ENCODE assay signal across 21 mouse cellular contexts in the genomic region with DNA sequence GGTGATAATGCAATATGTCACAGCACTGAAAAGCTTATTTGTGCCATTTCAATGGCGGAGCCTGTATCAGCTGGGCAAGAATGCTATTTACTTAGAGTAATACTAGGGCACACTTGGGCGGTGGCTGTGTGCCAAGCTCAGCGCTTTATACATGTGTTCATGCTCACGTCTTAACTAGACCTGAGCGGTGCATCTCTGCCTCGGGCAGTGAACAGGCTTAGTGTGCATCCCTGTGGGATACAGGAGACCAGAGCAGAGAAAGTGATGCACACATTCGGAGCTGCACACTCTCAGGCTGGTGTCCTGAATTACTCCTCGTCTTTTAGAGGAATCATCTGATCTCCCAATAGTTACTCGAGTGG. TPM values are rescaled to one million over a fixed set of nuclear protein-coding genes. Genes with fewer than 3 reads are reported as not detected.
DNase-seq lines count a peak whose midpoint lies in the region; ATAC-seq and TF ChIP-seq lines count a peak whose summit lies in the region.
"Had no signal": no experiment of that assay in that cellular context is flagged by ENCODE, and none has a peak within 500 bp of the region (broad histone marks: within the 10 kb centered on the region; RNA-seq: fewer than 3 reads in every experiment).

No protein-coding gene starts in this region.

- no peak for TF ChIP-seq CTCF in brain, embryonic 14.5 days (IDR thresholded peaks at IDR 0.05; ENCODE audit: borderline replicate concordance, extremely low read depth, insufficient read depth, insufficient read length)
- TF ChIP-seq CTCF in hindbrain, postnatal 0 days (IDR thresholded peaks at IDR 0.05; ENCODE audit: low read depth): no peak

- H3K4me1 ChIP-seq in midbrain, embryonic 14.5 days (ENCODE audit: control insufficient read depth, insufficient read depth, low read length): peaks cover 10% of the 10 kb centered on the region; the same call in 1 of the 2 replicates
- 0 out of 2 replicates have a peak, but pooled peaks cover 2% of the 10 kb centered on the region for H3K4me1 ChIP-seq in midbrain, embryonic 11.5 days (ENCODE audit: control insufficient read depth, insufficient read depth, low read length)
- no peaks in the 10 kb centered on the region for H3K4me1 ChIP-seq in hindbrain, postnatal 0 days (ENCODE audit: insufficient read depth, low read length)

- H3K36me3 ChIP-seq in midbrain, embryonic 14.5 days (ENCODE audit: control insufficient read depth, insufficient read depth, low read length): no peaks in the 10 kb centered on the region
- H3K36me3 ChIP-seq in midbrain, embryonic 11.5 days (ENCODE audit: control insufficient read depth, insufficient read depth, low read length): no peaks in the 10 kb centered on the region
- H3K36me3 ChIP-seq in hindbrain, postnatal 0 days (ENCODE audit: insufficient read depth, low read length): no peaks in the 10 kb centered on the region
- H3K36me3 ChIP-seq: embryonic facial prominence, embryonic 15.5 days; liver, embryonic 15.5 days; neural tube, embryonic 13.5 days had no signal

- no peak for TF ChIP-seq POLR2A in brain, embryonic 14.5 days (IDR thresholded peaks at IDR 0.05; ENCODE audit: borderline replicate concordance, extremely low read depth, insufficient read depth, insufficient read length, poor library complexity, severe bottlenecking)

- peaks cover under 1% of the 10 kb centered on the region; the same call in 1 of the 2 replicates for H3K27me3 ChIP-seq in midbrain, embryonic 14.5 days (ENCODE audit: control insufficient read depth, insufficient read depth, low read length)
- no peaks in the 10 kb centered on the region; the same call in 1 of the 2 replicates for H3K27me3 ChIP-seq in midbrain, embryonic 11.5 days (ENCODE audit: control insufficient read depth, insufficient read depth, low read length)
- H3K27me3 ChIP-seq in hindbrain, postnatal 0 days (ENCODE audit: insufficient read depth, low read length): no peaks in the 10 kb centered on the region
- H3K27me3 ChIP-seq: embryonic facial prominence, embryonic 15.5 days had no signal

- H3K9me3 ChIP-seq in midbrain, embryonic 14.5 days (ENCODE audit: control insufficient read depth, low read length): no peaks in the 10 kb centered on the region
- no peaks in the 10 kb centered on the region for H3K9me3 ChIP-seq in midbrain, embryonic 11.5 days (ENCODE audit: control insufficient read depth, low read length)
- no peaks in the 10 kb centered on the region for H3K9me3 ChIP-seq in hindbrain, postnatal 0 days (ENCODE audit: low read length)
- H3K9me3 ChIP-seq: embryonic facial prominence, embryonic 15.5 days; liver, embryonic 15.5 days; neural tube, embryonic 13.5 days had no signal

- no peak overlapping the region for H3K4me2 ChIP-seq in midbrain, embryonic 14.5 days (ENCODE audit: low read length)
- no peak overlapping the region for H3K4me2 ChIP-seq in midbrain, embryonic 11.5 days
- no peak overlapping the region for H3K4me2 ChIP-seq in hindbrain, postnatal 0 days (ENCODE audit: low read depth, low read length)
- H3K4me2 ChIP-seq: embryonic facial prominence, embryonic 15.5 days; liver, embryonic 15.5 days; neural tube, embryonic 13.5 days had no signal

- H3K4me3 ChIP-seq in midbrain, embryonic 14.5 days (replicated peaks; ENCODE audit: low read depth, low read length): no peak overlapping the region
- H3K4me3 ChIP-seq in midbrain, embryonic 11.5 days (ENCODE audit: low read depth, low read length): no peak overlapping the region
- no peak overlapping the region for H3K4me3 ChIP-seq in hindbrain, postnatal 0 days (ENCODE audit: low read length)
- H3K4me3 ChIP-seq: embryonic facial prominence, embryonic 15.5 days; liver, embryonic 15.5 days; neural tube, embryonic 13.5 days had no signal

- no peak overlapping the region for H3K27ac ChIP-seq in midbrain, embryonic 14.5 days (replicated peaks; ENCODE audit: low read depth, low read length)
- H3K27ac ChIP-seq in midbrain, embryonic 11.5 days (ENCODE audit: low read depth, low read length): no peak overlapping the region
- no peak overlapping the region for H3K27ac ChIP-seq in hindbrain, postnatal 0 days
- H3K27ac ChIP-seq: embryonic facial prominence, embryonic 15.5 days; liver, embryonic 15.5 days; macrophage; neural tube, embryonic 13.5 days had no signal

- peak; percentile 14 for DNase-seq in heart, postnatal 4 days
- no peak for DNase-seq in heart, adult 8-10 months (ENCODE audit: low spot score)
- DNase-seq in midbrain, embryonic 14.5 days: peak; percentile 70
- DNase-seq in midbrain, embryonic 11.5 days (ENCODE audit: low spot score, missing footprints): no peak
- peak; percentile 76 for DNase-seq in brain, embryonic 14.5 days (ENCODE audit: low read depth)
- peak; percentile 20 for DNase-seq in hindbrain, postnatal 0 days (ENCODE audit: low spot score)
- DNase-seq in adrenal gland, adult 2 months: no peak
- DNase-seq: adrenal gland, postnatal 10 days; cerebellum, adult 2 months; gastrocnemius, postnatal 14 days; kidney, adult 9 months; kidney, postnatal 36 days; layer of hippocampus, adult 9-11 months; thymus, postnatal 4 days had no signal

- H3K9ac ChIP-seq in midbrain, embryonic 14.5 days (replicated peaks; ENCODE audit: low read length): no peak overlapping the region
- H3K9ac ChIP-seq in midbrain, embryonic 11.5 days (ENCODE audit: low read length): no peak overlapping the region
- H3K9ac ChIP-seq in hindbrain, postnatal 0 days (replicated peaks; ENCODE audit: low read length): no peak overlapping the region
- H3K9ac ChIP-seq: embryonic facial prominence, embryonic 15.5 days; liver, embryonic 15.5 days; neural tube, embryonic 13.5 days had no signal

- ATAC-seq in midbrain, embryonic 14.5 days (ENCODE audit: low FRiP score, low TSS enrichment): peak; percentile 40; the same call in 1 of the 2 replicates
- ATAC-seq in midbrain, embryonic 11.5 days (ENCODE audit: low FRiP score): no peak
- 0 out of 2 replicates have a peak, but pooled peaks have one; percentile 24 for ATAC-seq in hindbrain, postnatal 0 days

- WGBS in midbrain, embryonic 14.5 days: 52% methylated on average over 9 of the region's 9 CpGs
- 82% methylated on average over 9 of the region's 9 CpGs for WGBS in midbrain, embryonic 11.5 days
- 51% methylated on average over 9 of the region's 9 CpGs for WGBS in hindbrain, postnatal 0 days

RNA-seq across cellular contexts. Expression of a gene that starts 6.2 kb away (rescaled TPM):
- total RNA-seq in heart, postnatal 4 days (2021): under 1 TPM; 0.09 to 0.10 TPM
- not detected for total RNA-seq in heart, adult 8-10 months (2022)
- polyA plus RNA-seq in midbrain, embryonic 14.5 days (2014; fragmentation: Nextera tagmentation; extraction: Ambion mirVana): 0.20 and 0.61 TPM in 2 replicates
- 3.6 and 5.1 TPM in 2 replicates for polyA plus RNA-seq in midbrain, embryonic 11.5 days (2014; fragmentation: Nextera tagmentation; extraction: Ambion mirVana)
- 0.52 and 0.73 TPM in 2 replicates for polyA plus RNA-seq in brain, embryonic 14.5 days (2012; rRNA removed)
- total RNA-seq in hindbrain, postnatal 0 days (2014; rRNA removed): 0.25 TPM in 1 of 2 replicates, not detected in the other
- 0.10 and 0.48 TPM in 2 replicates for polyA plus RNA-seq in hindbrain, postnatal 0 days (2015; fragmentation: Nextera tagmentation; extraction: Ambion mirVana)
- not detected for total RNA-seq in adrenal gland, adult 2 months (2021)
- polyA plus RNA-seq in adrenal gland, adult 2 months (2012; rRNA removed): not detected in 2 replicates
- total RNA-seq: gastrocnemius, postnatal 14 days; left cerebral cortex, postnatal 10 days had no signal

RNA-seq across cellular contexts. Expression of a gene that starts 15.5 kb away (rescaled TPM):
- under 1 TPM; 0.14 to 0.36 TPM for total RNA-seq in heart, postnatal 4 days (2021)
- not detected for total RNA-seq in heart, adult 8-10 months (2022)
- polyA plus RNA-seq in midbrain, embryonic 14.5 days (2014; fragmentation: Nextera tagmentation; extraction: Ambion mirVana): 0.51 and 0.83 TPM in 2 replicates
- not detected in 2 replicates for polyA plus RNA-seq in midbrain, embryonic 11.5 days (2014; fragmentation: Nextera tagmentation; extraction: Ambion mirVana)
- polyA plus RNA-seq in brain, embryonic 14.5 days (2012; rRNA removed): 1.2 and 2.1 TPM in 2 replicates
- 1.1 and 1.5 TPM in 2 replicates for total RNA-seq in hindbrain, postnatal 0 days (2014; rRNA removed)
- polyA plus RNA-seq in hindbrain, postnatal 0 days (2015; fragmentation: Nextera tagmentation; extraction: Ambion mirVana): 0.71 and 1.5 TPM in 2 replicates
- total RNA-seq in adrenal gland, adult 2 months (2021): not detected
- not detected in 2 replicates for polyA plus RNA-seq in adrenal gland, adult 2 months (2012; rRNA removed)
- total RNA-seq: gastrocnemius, postnatal 14 days; monocyte, adult 5-6 weeks had no signal
- polyA plus RNA-seq: heart, postnatal 0 days; liver, embryonic 15.5 days had no signal

RNA-seq across cellular contexts. Expression of a gene that starts 26.2 kb away (rescaled TPM):
- total RNA-seq in heart, postnatal 4 days (2021): under 1 TPM; 0.36 to 0.74 TPM
- total RNA-seq in heart, adult 8-10 months (2022): under 1 TPM in 3 of 4 experiments, not detected in 1; 0.12 to 0.30 (median 0.17) TPM
- polyA plus RNA-seq in midbrain, embryonic 14.5 days (2014; fragmentation: Nextera tagmentation; extraction: Ambion mirVana): 0.30 TPM in 1 of 2 replicates, not detected in the other
- polyA plus RNA-seq in midbrain, embryonic 11.5 days (2014; fragmentation: Nextera tagmentation; extraction: Ambion mirVana): 0.37 and 0.46 TPM in 2 replicates
- 0.09 and 0.19 TPM in 2 replicates for polyA plus RNA-seq in brain, embryonic 14.5 days (2012; rRNA removed)
- total RNA-seq in hindbrain, postnatal 0 days (2014; rRNA removed): not detected in 2 replicates
- 0.23 and 0.33 TPM in 2 replicates for polyA plus RNA-seq in hindbrain, postnatal 0 days (2015; fragmentation: Nextera tagmentation; extraction: Ambion mirVana)
- not detected for total RNA-seq in adrenal gland, adult 2 months (2021)
- polyA plus RNA-seq in adrenal gland, adult 2 months (2012; rRNA removed): not detected in 2 replicates

Comparison
In these comparisons a context has a peak if more than half of its experiments do, and no peak if none do; other contexts are left out.
1. DNase-seq: peak in heart, postnatal 4 days (single experiment), midbrain, embryonic 14.5 days (single experiment), brain, embryonic 14.5 days (single experiment) and hindbrain, postnatal 0 days (single experiment); none in heart, adult 8-10 months (single experiment), midbrain, embryonic 11.5 days (single experiment) and adrenal gland, adult 2 months (single experiment).